Mouse (Mus musculus) gastrocnemius, postnatal 4 days (tissue): ENCODE measurements around the gene Ppp1r14c. TPM values are rescaled to one million over a fixed set of nuclear protein-coding genes. Genes with fewer than 3 reads are reported as not detected.
A peak's percentile ranks its signal among the peaks of the same experiment; 100 is the strongest.
"Not testable (repeated sequence)": the region's sequence is repeated elsewhere in the genome, so short reads cannot be mapped to it uniquely, and the experiment has no call there.

ENCODE experiments used
- DNase-seq, 2 experiments: peaks; one replicate each; pipeline ENCODE4 v3.0.0; 2021 to 2022; ENCODE audit warnings: low spot score in 2 of 2, mixed read lengths in 2 of 2
- microRNA-seq: library from miRNA; unstranded; fragments of <30 nt; microRNA quantifications from one replicate; pipeline ENCODE4 v1.2.0, GENCODE M21; 2021
- total RNA-seq, 2 experiments: library from RNA; stranded (reverse); gene quantifications; 2 replicates each; pipeline ENCODE4 v1.2.3; 2021

The Ppp1r14c gene
- total RNA-seq, 2 experiments from 2014 or later, result 96.0 to 107 TPM

GRCm38 (mm10) chr10:3458686-3459085 lies 92.8 kb downstream of the Ppp1r14c start:
- no peak for DNase-seq

- DNase-seq, result no peak
Observed at GRCm38 (mm10) chr10:3460841-3461240, 95.0 kb downstream of the Ppp1r14c start.

- no peak for DNase-seq
Observed at GRCm38 (mm10) chr10:3466135-3466626, 100.3 kb downstream of the Ppp1r14c start.

GRCm38 (mm10) chr10:3468590-3468989 lies 102.7 kb downstream of the Ppp1r14c start:
- DNase-seq, result no peak

- no peak for DNase-seq
Observed at GRCm38 (mm10) chr10:3476611-3477010, 110.8 kb downstream of the Ppp1r14c start.

GRCm38 (mm10) chr10:3479772-3480171 lies 113.9 kb downstream of the Ppp1r14c start:
- DNase-seq, result no peak

- DNase-seq, result no peak
Observed at GRCm38 (mm10) chr10:3490052-3490451, 124.2 kb downstream of the Ppp1r14c start.

- no peak for DNase-seq
Observed at GRCm38 (mm10) chr10:3496791-3497190, 130.9 kb downstream of the Ppp1r14c start.

- DNase-seq, result not testable (repeated sequence)
Observed at GRCm38 (mm10) chr10:3500846-3501245, 135.0 kb downstream of the Ppp1r14c start.

- peak; percentile 31 to 51 for DNase-seq
Observed at GRCm38 (mm10) chr10:3507484-3508221, 141.8 kb downstream of the Ppp1r14c start.

GRCm38 (mm10) chr10:3508222-3508588 lies 142.3 kb downstream of the Ppp1r14c start:
- DNase-seq, result no peak

- no peak for DNase-seq
Observed at GRCm38 (mm10) chr10:3508746-3509145, 142.9 kb downstream of the Ppp1r14c start.

GRCm38 (mm10) chr10:3509663-3510277 lies 143.9 kb downstream of the Ppp1r14c start:
- no peak for DNase-seq

- no peak for DNase-seq
Observed at GRCm38 (mm10) chr10:3510486-3510885, 144.6 kb downstream of the Ppp1r14c start.

GRCm38 (mm10) chr10:3511401-3511800 lies 145.5 kb downstream of the Ppp1r14c start:
- DNase-seq, result no peak

- DNase-seq, result no peak
Observed at GRCm38 (mm10) chr10:3512620-3513305, 146.9 kb downstream of the Ppp1r14c start.

- DNase-seq, result no peak
Observed at GRCm38 (mm10) chr10:3513947-3514346, 148.1 kb downstream of the Ppp1r14c start.

Small RNA genes within 50 kb of the gene (microRNA-seq; reads per million reads assigned to microRNA genes)
- gene Gm24482, result not detected

Other genes with a start within 250 kb of the Ppp1r14c start
- not detected for gene H60c, start 98.3 kb upstream of the Ppp1r14c start, total RNA-seq
- under 1 TPM; 0.62 to 0.66 TPM for gene Iyd, start 174.2 kb downstream of the Ppp1r14c start, total RNA-seq